13 mouse cellular contexts compared by ENCODE assay signal in the genomic region with DNA sequence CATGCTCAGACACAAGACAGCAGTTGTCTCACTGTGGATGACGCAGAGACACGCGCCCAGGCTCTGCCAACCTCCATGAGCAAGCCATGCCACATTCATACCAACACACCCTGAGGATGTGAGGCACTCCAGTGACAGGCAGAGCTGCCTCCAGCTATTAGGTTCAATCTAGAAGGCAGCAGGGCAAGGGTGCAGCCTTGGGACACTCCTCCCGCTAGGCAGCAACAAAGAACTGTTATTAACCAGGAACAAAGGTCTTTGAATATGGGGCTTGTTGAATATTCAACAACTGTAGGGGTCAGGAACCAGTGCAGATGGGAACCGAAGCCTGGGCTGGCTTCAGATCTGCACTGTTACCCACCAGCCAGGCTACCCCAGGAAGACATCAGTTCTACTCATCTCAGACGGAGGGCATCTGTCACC. TPM values are rescaled to one million over a fixed set of nuclear protein-coding genes. Genes with fewer than 3 reads are reported as not detected.
DNase-seq lines count a peak whose midpoint lies in the region; ATAC-seq and TF ChIP-seq lines count a peak whose summit lies in the region.
"Had no signal": no experiment of that assay in that cellular context is flagged by ENCODE, and none has a peak within 500 bp of the region (broad histone marks: within the 10 kb centered on the region; RNA-seq: fewer than 3 reads in every experiment).

No protein-coding gene starts in this region.

- peak in 1 of 2 experiments; percentile 51 for DNase-seq in layer of hippocampus, adult 2 months (ENCODE audit: low spot score in 2 of 2)
- no peak for DNase-seq in layer of hippocampus, postnatal 14 days (ENCODE audit: low spot score in 2 of 2)
- DNase-seq in Muller cell, postnatal 12 days (ENCODE audit: inconsistent ontology term) = peak; percentile 62
- no peak for DNase-seq in gastrocnemius, postnatal 25 days
- no peak for DNase-seq in kidney, postnatal 36 days
- DNase-seq: heart, adult 2 months had no signal

- TF ChIP-seq CTCF in layer of hippocampus, adult 2 months (conservative IDR thresholded peaks at IDR 0.05) = no peak

- no peak overlapping the region for H3K4me3 ChIP-seq in layer of hippocampus, adult 2 months
- no peak overlapping the region for H3K4me3 ChIP-seq in embryonic facial prominence, embryonic 15.5 days (replicated peaks)
- H3K4me3 ChIP-seq in intestine, embryonic 16.5 days (ENCODE audit: low read length) = no peak overlapping the region
- H3K4me3 ChIP-seq in heart, embryonic 11.5 days (ENCODE audit: low read depth, low read length) = no peak overlapping the region
- H3K4me3 ChIP-seq: erythroblast, embryonic 14.5 days; heart, adult 2 months; stomach, embryonic 15.5 days had no signal

- H3K36me3 ChIP-seq in embryonic facial prominence, embryonic 15.5 days = no peaks in the 10 kb centered on the region
- H3K36me3 ChIP-seq in intestine, embryonic 16.5 days (ENCODE audit: control insufficient read depth, insufficient read depth, low read length) = no peaks in the 10 kb centered on the region
- no peaks in the 10 kb centered on the region for H3K36me3 ChIP-seq in heart, embryonic 11.5 days (ENCODE audit: control insufficient read depth, insufficient read depth, low read length)

- no peaks in the 10 kb centered on the region for H3K4me1 ChIP-seq in embryonic facial prominence, embryonic 15.5 days
- peaks cover 8% of the 10 kb centered on the region for H3K4me1 ChIP-seq in intestine, embryonic 16.5 days (ENCODE audit: control insufficient read depth, insufficient read depth, low read length)
- H3K4me1 ChIP-seq in heart, embryonic 11.5 days (ENCODE audit: control insufficient read depth, insufficient read depth, low read length) = no peaks in the 10 kb centered on the region
- H3K4me1 ChIP-seq: stomach, embryonic 15.5 days had no signal

- H3K27ac ChIP-seq in layer of hippocampus, adult 2 months = peak overlapping the region; percentile 84
- H3K27ac ChIP-seq in embryonic facial prominence, embryonic 15.5 days (replicated peaks) = no peak overlapping the region
- H3K27ac ChIP-seq in intestine, embryonic 16.5 days (ENCODE audit: low read length) = peak overlapping the region; percentile 51; the same call in 1 of the 2 replicates
- no peak overlapping the region for H3K27ac ChIP-seq in heart, embryonic 11.5 days (ENCODE audit: low read depth, low read length)
- H3K27ac ChIP-seq: heart, adult 2 months; stomach, embryonic 15.5 days had no signal

- no peak overlapping the region for H3K4me2 ChIP-seq in embryonic facial prominence, embryonic 15.5 days (replicated peaks)
- peak overlapping the region; percentile 12; the same call in 1 of the 2 replicates for H3K4me2 ChIP-seq in intestine, embryonic 16.5 days (ENCODE audit: low read depth, low read length)
- no peak overlapping the region for H3K4me2 ChIP-seq in heart, embryonic 11.5 days
- H3K4me2 ChIP-seq: stomach, embryonic 15.5 days had no signal

- WGBS in embryonic facial prominence, embryonic 15.5 days = 69% methylated on average over 6 of the region's 6 CpGs
- WGBS in intestine, embryonic 16.5 days = 63% methylated on average over 6 of the region's 6 CpGs
- WGBS in heart, embryonic 11.5 days (ENCODE audit: insufficient replicate concordance) = 81% methylated on average over 6 of the region's 6 CpGs

- H3K9ac ChIP-seq in embryonic facial prominence, embryonic 15.5 days = no peak overlapping the region
- no peak overlapping the region for H3K9ac ChIP-seq in intestine, embryonic 16.5 days (ENCODE audit: low read depth, low read length)
- H3K9ac ChIP-seq in heart, embryonic 11.5 days (ENCODE audit: low read depth, low read length) = no peak overlapping the region
- H3K9ac ChIP-seq: stomach, embryonic 15.5 days had no signal

- no peaks in the 10 kb centered on the region for H3K9me3 ChIP-seq in embryonic facial prominence, embryonic 15.5 days (replicated peaks)
- H3K9me3 ChIP-seq in intestine, embryonic 16.5 days (ENCODE audit: control insufficient read depth, low read length) = no peaks in the 10 kb centered on the region
- H3K9me3 ChIP-seq in heart, embryonic 11.5 days (replicated peaks; ENCODE audit: control insufficient read depth, low read length) = peaks cover 2% of the 10 kb centered on the region; the same call in 1 of the 2 replicates
- H3K9me3 ChIP-seq: stomach, embryonic 15.5 days had no signal

- ATAC-seq in embryonic facial prominence, embryonic 15.5 days (ENCODE audit: insufficient number of reproducible peaks, low FRiP score, low TSS enrichment, low read depth) = 0 out of 2 replicates have a peak, but pooled peaks have one; percentile 4
- peak; percentile 89 for ATAC-seq in intestine, embryonic 16.5 days
- ATAC-seq in heart, embryonic 11.5 days (replicated peaks; ENCODE audit: insufficient number of reproducible peaks, low FRiP score, low TSS enrichment) = no peak
- ATAC-seq: lung, postnatal 0 days had no signal

- no peaks in the 10 kb centered on the region for H3K27me3 ChIP-seq in embryonic facial prominence, embryonic 15.5 days
- H3K27me3 ChIP-seq in intestine, embryonic 16.5 days (replicated peaks; ENCODE audit: control insufficient read depth, insufficient read depth, low read length) = no peaks in the 10 kb centered on the region
- H3K27me3 ChIP-seq in heart, embryonic 11.5 days (ENCODE audit: control insufficient read depth, insufficient read depth, low read length) = no peaks in the 10 kb centered on the region
- H3K27me3 ChIP-seq: stomach, embryonic 15.5 days had no signal

RNA-seq across cellular contexts. Expression of a gene that starts 15.4 kb away (rescaled TPM):
- total RNA-seq in layer of hippocampus, adult 2 months (2021) = 10 to 100 TPM; 15.0 to 16.8 TPM
- total RNA-seq in layer of hippocampus, postnatal 14 days (2021) = 10 to 100 TPM; 19.6 to 24.3 TPM
- polyA plus RNA-seq in embryonic facial prominence, embryonic 15.5 days (2015; fragmentation: Nextera tagmentation; extraction: Ambion mirVana) = 4.4 and 5.6 TPM in 2 replicates
- polyA plus RNA-seq in intestine, embryonic 16.5 days (2015; fragmentation: Nextera tagmentation; extraction: Ambion mirVana) = 1.7 and 2.3 TPM in 2 replicates
- 10 to 100 TPM in 1 of 2 experiments, 1 to 10 TPM in 1; 7.3 to 10.6 TPM for total RNA-seq in gastrocnemius, postnatal 25 days (2021)
- 1.9 and 2.6 TPM in 2 replicates for polyA plus RNA-seq in heart, embryonic 11.5 days (2014; fragmentation: Nextera tagmentation; extraction: Ambion mirVana)
- polyA plus RNA-seq: erythroblast, embryonic 14.5 days had no signal

RNA-seq across cellular contexts. Expression of a gene that starts 28.0 kb away (rescaled TPM):
- total RNA-seq in layer of hippocampus, adult 2 months (2021) = under 1 TPM; 0.32 to 0.69 TPM
- total RNA-seq in layer of hippocampus, postnatal 14 days (2021) = under 1 TPM; 0.21 to 0.31 TPM
- polyA plus RNA-seq in embryonic facial prominence, embryonic 15.5 days (2015; fragmentation: Nextera tagmentation; extraction: Ambion mirVana) = 0.46 and 0.55 TPM in 2 replicates
- 17.1 and 22.7 TPM in 2 replicates for polyA plus RNA-seq in intestine, embryonic 16.5 days (2015; fragmentation: Nextera tagmentation; extraction: Ambion mirVana)
- total RNA-seq in gastrocnemius, postnatal 25 days (2021) = under 1 TPM in 1 of 2 experiments, not detected in 1; 0.21 TPM
- polyA plus RNA-seq in heart, embryonic 11.5 days (2014; fragmentation: Nextera tagmentation; extraction: Ambion mirVana) = 0.10 and 0.25 TPM in 2 replicates
- polyA plus RNA-seq: erythroblast, embryonic 14.5 days; limb, embryonic 11.5 days had no signal

RNA-seq across cellular contexts. Expression of a gene that starts 36.0 kb away (rescaled TPM):
- total RNA-seq in layer of hippocampus, adult 2 months (2021) = 10 to 100 TPM; 35.3 to 35.4 TPM
- 10 to 100 TPM; 35.2 to 37.0 TPM for total RNA-seq in layer of hippocampus, postnatal 14 days (2021)
- polyA plus RNA-seq in embryonic facial prominence, embryonic 15.5 days (2015; fragmentation: Nextera tagmentation; extraction: Ambion mirVana) = 87.0 and 89.1 TPM in 2 replicates
- polyA plus RNA-seq in intestine, embryonic 16.5 days (2015; fragmentation: Nextera tagmentation; extraction: Ambion mirVana) = 123 and 136 TPM in 2 replicates
- total RNA-seq in gastrocnemius, postnatal 25 days (2021) = 10 to 100 TPM; 59.5 to 62.9 TPM
- 144 and 164 TPM in 2 replicates for polyA plus RNA-seq in heart, embryonic 11.5 days (2014; fragmentation: Nextera tagmentation; extraction: Ambion mirVana)

Comparison
In these comparisons a context has a peak if more than half of its experiments do, and no peak if none do; other contexts are left out.
1. H3K27ac ChIP-seq: peak in layer of hippocampus, adult 2 months (single experiment) and intestine, embryonic 16.5 days (single experiment); none in embryonic facial prominence, embryonic 15.5 days (single experiment) and heart, embryonic 11.5 days (single experiment).